Mouse (Mus musculus) erythroblast, embryonic 14.5 days (primary cell): ENCODE measurements around the gene Lct. TPM values are rescaled to one million over a fixed set of nuclear protein-coding genes. Genes with fewer than 3 reads are reported as not detected.
"Not testable (repeated sequence)": the region's sequence is repeated elsewhere in the genome, so short reads cannot be mapped to it uniquely, and the experiment has no call there.

Source experiments
- H3K27me3 ChIP-seq: 2 replicates; pipeline ENCODE4 v1.6.1; 2012; ENCODE audit warnings: inconsistent platforms; ENCODE audit not compliant: control insufficient read depth
- H3K36me3 ChIP-seq: 2 replicates; pipeline ENCODE4 v1.6.1; 2012; ENCODE audit warnings: mild to moderate bottlenecking, inconsistent platforms; ENCODE audit not compliant: control insufficient read depth
- H3K4me1 ChIP-seq: 2 replicates; pipeline ENCODE4 v1.6.1; 2012; ENCODE audit warnings: inconsistent platforms; ENCODE audit not compliant: control insufficient read depth
- H3K4me3 ChIP-seq: replicated peaks from 2 replicates; pipeline ENCODE3; 2012; ENCODE audit warnings: moderate library complexity, mild to moderate bottlenecking, inconsistent platforms
- H3K9me3 ChIP-seq: 2 replicates; pipeline ENCODE4 v1.6.1; 2012; ENCODE audit warnings: low read length, inconsistent platforms, mixed read lengths; ENCODE audit not compliant: control insufficient read depth
- GATA1 ChIP-seq: IDR thresholded peaks from 2 replicates; pipeline ENCODE4 v1.6.1; 2012; ENCODE audit warnings: low read length, inconsistent platforms, mixed read lengths
- TAL1 ChIP-seq: IDR thresholded peaks from 3 replicates; pipeline ENCODE4 v1.6.1; 2012; ENCODE audit warnings: low read length, inconsistent platforms, mixed read lengths
- polyA plus RNA-seq: library from polyadenylated mRNA; stranded (reverse); fragments of >175 nt; gene quantifications from 2 replicates; pipeline ENCODE4 v1.2.3, GENCODE M21; 2012

The Lct gene
- polyA plus RNA-seq, 1 experiment, result not detected

DNA sequence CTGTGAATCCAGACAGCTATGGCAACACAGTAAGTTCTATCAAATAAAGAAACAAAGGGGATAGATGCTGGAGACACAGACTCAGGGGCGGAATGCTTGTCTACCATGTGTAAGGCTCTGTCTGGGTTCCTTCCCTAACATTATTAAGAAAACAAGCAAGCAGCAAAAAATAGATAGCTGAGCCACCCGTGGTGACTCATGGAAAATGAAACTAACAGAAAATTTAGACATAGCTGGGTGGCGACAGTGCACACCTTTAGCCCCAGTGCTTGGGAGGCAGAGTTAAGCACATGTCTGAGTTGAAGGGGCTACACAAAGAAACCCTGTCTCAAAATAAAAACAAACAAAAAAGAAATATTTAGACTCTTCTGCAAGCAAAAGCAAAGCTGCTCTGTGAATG, 29.3 kb upstream of the Lct start:
- peaks cover 74% of the 10 kb centered on the region for H3K36me3 ChIP-seq
- TF ChIP-seq GATA1 (no peak), TAL1 (no peak)
- no peaks in the 10 kb centered on the region for H3K27me3 ChIP-seq
- no peaks in the 10 kb centered on the region for H3K9me3 ChIP-seq
- H3K4me1 ChIP-seq, result peaks cover 51% of the 10 kb centered on the region
- H3K4me3 ChIP-seq, result peak overlapping the region; percentile 89

DNA sequence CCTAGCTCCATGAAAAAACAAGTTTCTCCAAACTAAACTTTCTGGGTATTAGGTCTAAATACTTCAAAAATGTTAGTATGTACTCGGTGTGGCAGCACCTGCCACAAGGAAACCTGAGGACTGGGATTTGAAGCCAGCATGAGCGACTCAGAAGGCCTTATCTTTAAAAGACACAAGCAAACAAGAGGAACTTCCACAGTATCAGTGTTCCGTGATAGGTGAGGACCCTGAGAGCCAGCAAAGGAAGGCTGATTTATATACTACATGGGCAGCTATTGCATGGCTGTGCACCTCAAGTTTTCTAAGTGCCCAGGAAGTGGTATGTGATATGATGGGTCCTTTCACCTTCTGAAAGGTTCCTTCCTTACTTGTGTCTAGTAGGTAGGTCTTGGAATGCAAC, 25.0 kb upstream of the Lct start:
- H3K4me1 ChIP-seq, result peaks cover 35% of the 10 kb centered on the region
- no peaks in the 10 kb centered on the region for H3K9me3 ChIP-seq
- H3K36me3 ChIP-seq, result peaks cover 98% of the 10 kb centered on the region
- H3K27me3 ChIP-seq, result no peaks in the 10 kb centered on the region
- no peak overlapping the region for H3K4me3 ChIP-seq
- TF ChIP-seq GATA1, result no peak
- no peak for TF ChIP-seq TAL1

DNA sequence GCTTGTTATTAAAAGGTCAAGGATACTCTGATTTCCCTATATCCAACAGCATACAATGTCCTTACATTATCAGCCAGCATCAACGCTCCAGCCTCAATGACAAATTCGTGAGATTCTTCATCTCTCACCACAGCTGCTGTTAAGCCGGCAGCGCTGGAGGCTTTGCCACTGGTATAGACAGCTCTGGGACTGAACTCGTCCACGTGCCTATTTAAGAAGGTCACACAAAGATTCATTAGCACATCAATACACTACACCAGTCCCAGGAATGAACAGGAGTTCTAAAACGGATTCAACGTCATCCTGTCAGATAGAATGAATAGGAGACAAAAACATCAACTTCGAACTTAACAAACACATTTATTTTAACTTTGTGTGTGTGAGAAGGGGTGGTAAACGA, 16.1 kb upstream of the Lct start:
- no peaks in the 10 kb centered on the region for H3K9me3 ChIP-seq
- H3K4me3 ChIP-seq, result no peak overlapping the region
- no peaks in the 10 kb centered on the region; the same call in 1 of the 2 replicates for H3K4me1 ChIP-seq
- H3K27me3 ChIP-seq, result no peaks in the 10 kb centered on the region
- peaks cover 97% of the 10 kb centered on the region for H3K36me3 ChIP-seq
- TF ChIP-seq GATA1 (no peak), TAL1 (no peak)

DNA sequence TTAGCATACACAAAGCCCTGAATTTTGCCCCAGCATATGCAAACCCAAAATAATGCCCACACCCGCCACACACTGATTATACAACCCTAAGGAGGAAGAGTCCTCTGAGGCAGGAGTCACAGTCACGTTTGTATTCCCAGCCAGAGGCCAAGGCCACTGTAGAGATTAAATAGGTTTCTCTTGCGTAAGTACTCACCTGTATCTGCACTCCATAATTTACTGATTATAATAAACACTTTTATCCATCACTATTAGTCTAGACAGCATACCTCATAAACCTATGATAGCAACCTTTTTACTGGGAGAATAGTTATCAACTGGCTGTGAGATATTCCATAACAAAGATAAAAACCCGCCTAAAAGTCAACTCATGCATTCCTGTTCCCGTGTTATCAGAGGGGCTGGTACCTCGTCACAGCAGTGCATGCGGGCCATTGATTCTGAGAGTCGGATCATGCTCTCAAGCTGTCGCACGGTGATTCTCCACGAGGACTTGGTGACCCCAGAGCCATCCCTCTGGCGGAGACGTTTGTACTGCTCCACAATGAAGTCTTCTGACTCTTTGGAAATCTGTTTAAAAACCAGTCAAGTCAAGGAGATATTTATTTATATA, 9.7 kb upstream of the Lct start:
- TF ChIP-seq GATA1 (no peak), TAL1 (no peak)
- no peaks in the 10 kb centered on the region for H3K27me3 ChIP-seq
- H3K4me3 ChIP-seq, result no peak overlapping the region
- H3K9me3 ChIP-seq, result no peaks in the 10 kb centered on the region
- H3K36me3 ChIP-seq, result peaks cover 97% of the 10 kb centered on the region
- H3K4me1 ChIP-seq, result no peaks in the 10 kb centered on the region

DNA sequence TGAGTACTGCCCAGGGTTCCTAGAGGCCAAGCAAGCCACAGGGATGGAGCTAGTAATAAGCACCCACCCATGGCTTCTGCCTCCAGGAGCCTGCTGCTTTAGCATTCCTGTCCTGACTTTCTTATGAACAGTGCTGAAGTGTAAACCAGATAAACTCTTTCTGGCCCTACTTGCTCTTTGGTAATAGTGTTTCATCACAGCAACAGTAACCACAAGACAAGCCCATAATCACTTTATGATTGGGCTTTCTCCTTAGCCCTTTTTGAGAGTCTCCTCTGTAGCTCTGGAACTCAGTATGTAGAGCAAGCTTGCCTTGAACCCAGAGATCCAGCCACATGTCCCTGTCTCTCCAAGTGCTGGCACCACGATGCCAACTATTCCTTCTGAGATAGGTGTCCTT, 2.2 kb upstream of the Lct start:
- Histone ChIP-seq H3K9me3 (no peaks in the 10 kb centered on the region), H3K27me3 (no peaks in the 10 kb centered on the region), H3K4me3 (no peak overlapping the region), H3K4me1 (peaks cover 11% of the 10 kb centered on the region), H3K36me3 (peaks cover 91% of the 10 kb centered on the region)
- TF ChIP-seq GATA1 (no peak), TAL1 (no peak)

DNA sequence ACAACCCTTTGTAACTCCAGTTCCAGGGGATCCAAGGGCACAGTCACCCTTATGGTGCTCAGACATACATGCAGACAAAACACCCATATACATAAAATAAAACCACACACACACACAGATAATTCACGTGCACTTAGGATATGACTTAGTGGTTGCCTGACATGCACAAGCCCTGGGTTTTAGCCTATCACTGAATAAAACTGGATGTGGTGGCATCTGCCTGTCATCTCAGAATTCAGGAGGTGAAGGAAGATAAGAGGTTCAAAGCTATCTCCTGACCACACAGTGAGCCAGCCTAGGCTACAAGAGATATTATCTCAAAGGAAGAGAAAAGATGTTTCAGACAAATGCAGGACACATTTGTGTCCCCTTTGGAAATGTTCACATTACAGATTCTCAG, 953 bp downstream of the Lct start:
- peaks cover 74% of the 10 kb centered on the region for H3K36me3 ChIP-seq
- H3K4me3 ChIP-seq, result no peak overlapping the region
- H3K4me1 ChIP-seq, result peaks cover 15% of the 10 kb centered on the region
- TF ChIP-seq GATA1 (no peak), TAL1 (no peak)
- no peaks in the 10 kb centered on the region for H3K9me3 ChIP-seq
- H3K27me3 ChIP-seq, result no peaks in the 10 kb centered on the region

DNA sequence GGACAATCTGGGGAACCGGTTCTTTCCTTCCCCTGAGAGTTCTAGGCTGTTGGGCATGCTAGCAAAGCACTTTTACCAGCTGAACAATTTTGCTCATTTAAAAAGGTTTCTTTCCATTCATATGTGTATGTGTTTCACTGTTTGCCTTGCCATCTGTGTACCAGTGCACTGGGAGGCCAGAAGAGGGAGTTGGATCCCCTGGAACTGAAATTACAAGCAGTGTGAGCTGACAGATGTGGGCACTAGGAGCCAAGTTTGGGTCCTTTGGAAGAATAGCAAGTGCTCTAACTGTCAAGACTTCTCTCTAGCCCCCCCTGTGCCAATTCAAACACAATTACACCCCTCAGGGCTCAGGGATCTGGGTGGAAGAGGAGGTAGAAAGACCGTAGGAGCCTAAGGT, 3.3 kb downstream of the Lct start:
- H3K36me3 ChIP-seq, result peaks cover 50% of the 10 kb centered on the region
- no peak overlapping the region for H3K4me3 ChIP-seq
- TF ChIP-seq TAL1 (no peak), GATA1 (no peak)
- no peaks in the 10 kb centered on the region for H3K9me3 ChIP-seq
- peaks cover 15% of the 10 kb centered on the region for H3K4me1 ChIP-seq
- no peaks in the 10 kb centered on the region for H3K27me3 ChIP-seq

DNA sequence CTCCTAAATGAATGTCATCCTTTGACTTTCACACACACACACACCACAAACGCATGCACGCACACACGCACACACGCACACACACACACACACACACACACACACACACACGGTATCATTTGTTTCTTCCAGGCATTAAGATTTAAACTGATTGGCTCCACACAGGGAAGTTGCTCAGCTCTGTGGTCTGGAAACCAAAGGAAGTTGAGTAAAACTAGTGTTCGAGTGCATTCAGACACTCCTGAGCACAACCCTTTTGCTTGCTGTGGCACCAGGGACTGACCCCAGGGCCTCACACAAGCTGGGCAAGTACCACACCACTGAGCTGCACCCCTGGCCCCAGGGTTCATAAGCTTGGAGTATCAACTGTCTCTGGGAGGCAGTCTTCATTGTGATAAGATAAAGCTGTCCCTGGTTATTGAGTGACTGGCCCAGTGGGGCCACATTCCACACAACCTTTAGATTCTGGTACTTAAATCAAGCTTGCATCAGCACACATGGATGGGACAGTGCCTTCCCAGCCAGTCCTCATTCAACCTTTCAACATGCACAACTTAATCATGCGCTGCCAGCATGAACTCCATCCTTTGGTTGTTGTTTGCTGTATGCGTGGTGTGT, 5.0 kb downstream of the Lct start:
- H3K4me3 ChIP-seq, result no peak overlapping the region
- TF ChIP-seq TAL1 (no peak), GATA1 (no peak)
- H3K36me3 ChIP-seq, result peaks cover 34% of the 10 kb centered on the region
- no peaks in the 10 kb centered on the region for H3K27me3 ChIP-seq
- peaks cover 15% of the 10 kb centered on the region for H3K4me1 ChIP-seq
- no peaks in the 10 kb centered on the region for H3K9me3 ChIP-seq

DNA sequence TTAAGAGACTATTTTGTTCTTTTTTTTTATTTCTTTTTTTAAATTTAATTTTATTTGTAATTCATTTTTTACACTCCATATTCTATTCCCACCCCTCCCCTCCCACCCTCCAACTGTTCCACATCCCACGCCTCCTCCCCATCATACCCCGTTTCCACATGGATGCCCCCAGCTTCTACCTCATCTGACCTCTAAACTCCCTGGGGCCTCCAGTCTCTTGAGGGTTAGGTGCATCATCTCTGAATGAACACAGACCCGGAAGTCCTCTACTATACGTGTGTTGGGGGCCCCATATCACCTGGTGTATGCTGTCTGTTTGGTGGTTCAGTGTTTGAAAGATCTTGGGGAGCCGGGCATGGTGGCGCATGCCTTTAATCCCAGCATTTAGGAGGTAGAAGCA, 8.9 kb downstream of the Lct start:
- not testable (repeated sequence) for H3K4me3 ChIP-seq, H3K9me3 ChIP-seq, H3K27me3 ChIP-seq, H3K4me1 ChIP-seq, H3K36me3 ChIP-seq

DNA sequence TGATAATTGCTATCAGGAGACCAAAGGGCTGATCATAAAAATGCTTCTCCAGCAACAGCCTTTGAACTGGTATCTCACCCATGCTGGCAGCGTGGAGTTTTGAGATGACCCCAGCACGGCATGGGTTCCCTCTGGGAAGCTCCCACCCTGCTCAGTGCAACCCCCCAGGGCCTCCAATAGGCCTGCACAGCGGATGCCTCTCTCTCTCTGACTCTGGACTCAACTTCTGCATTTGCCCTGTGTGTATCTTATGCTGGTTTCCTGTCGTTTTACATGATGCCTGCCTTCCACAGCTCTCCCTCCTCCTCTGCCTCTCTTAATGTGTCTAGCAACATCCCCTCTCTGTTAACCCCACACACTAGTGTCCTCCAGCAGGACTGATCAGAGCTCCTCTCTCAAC, 13.5 kb downstream of the Lct start:
- H3K4me1 ChIP-seq, result no peaks in the 10 kb centered on the region
- no peaks in the 10 kb centered on the region for H3K27me3 ChIP-seq
- peaks cover 3% of the 10 kb centered on the region; the same call in 1 of the 2 replicates for H3K9me3 ChIP-seq
- H3K4me3 ChIP-seq, result no peak overlapping the region
- TF ChIP-seq TAL1 (no peak), GATA1 (no peak)
- no peaks in the 10 kb centered on the region for H3K36me3 ChIP-seq
